Mouse (Mus musculus) stomach, postnatal 0 days (tissue): ENCODE measurements around the gene Hacd2. TPM values are rescaled to one million over a fixed set of nuclear protein-coding genes. Genes with fewer than 3 reads are reported as not detected.

Experiments used
- ATAC-seq: fragments of 200-750 bp; cut with Nextera tagmentation; 2 replicates; pipeline ENCODE4 v1.8.0; 2017; ENCODE audit not compliant: low FRiP score, low TSS enrichment
- DNase-seq: peaks from one replicate; pipeline ENCODE4 v3.0.0-alpha.2; 2016; ENCODE audit warnings: low spot score
- H3K27ac ChIP-seq: fragments of 300-500 bp; sonication (generic); replicated peaks from 2 replicates; pipeline ENCODE4 v1.5.1; 2014; ENCODE audit warnings: mild to moderate bottlenecking, control low read depth
- H3K27me3 ChIP-seq: fragments of 300-500 bp; sonication (generic); 2 replicates; pipeline ENCODE4 v1.6.1; 2014; ENCODE audit warnings: low read length; ENCODE audit not compliant: control insufficient read depth, insufficient read depth
- H3K36me3 ChIP-seq: fragments of 300-500 bp; sonication (generic); 2 replicates; pipeline ENCODE4 v1.6.1; 2014; ENCODE audit warnings: low read length, mixed read lengths; ENCODE audit not compliant: control insufficient read depth, insufficient read depth
- H3K4me1 ChIP-seq: fragments of 300-500 bp; sonication (generic); replicated peaks from 2 replicates; pipeline ENCODE4 v1.6.1; 2014; ENCODE audit warnings: antibody characterized with exemption; ENCODE audit not compliant: control insufficient read depth, insufficient read depth
- H3K4me2 ChIP-seq: fragments of 300-500 bp; sonication (generic); replicated peaks from 2 replicates; pipeline ENCODE4 v1.6.1; 2014; ENCODE audit warnings: low read depth, mild to moderate bottlenecking, control low read depth, moderate library complexity
- H3K4me3 ChIP-seq: fragments of 300-500 bp; sonication (generic); 2 replicates; pipeline ENCODE4 v1.5.1; 2014; ENCODE audit warnings: low read depth, low read length, control low read depth
- H3K9ac ChIP-seq: fragments of 300-500 bp; sonication (generic); 2 replicates; pipeline ENCODE4 v1.6.1; 2014; ENCODE audit warnings: mild to moderate bottlenecking, low read length, control low read depth, mixed read lengths
- H3K9me3 ChIP-seq: fragments of 300-500 bp; sonication (generic); 2 replicates; pipeline ENCODE4 v1.6.1; 2016; ENCODE audit warnings: low read length; ENCODE audit not compliant: control insufficient read depth
- CTCF ChIP-seq: IDR thresholded peaks from 2 replicates; pipeline ENCODE4 v1.5.1; 2016; ENCODE audit warnings: antibody characterized with exemption, low read depth, mild to moderate bottlenecking, moderate library complexity
- EP300 ChIP-seq: optimal IDR thresholded peaks from 2 replicates; pipeline ENCODE3; 2016; ENCODE audit warnings: antibody characterized with exemption
- WGBS: fragments of 180-500 bp; shearing (Covaris S2); extraction: QIAGEN DNeasy Blood & Tissue Kit; methylation state at CpG from one replicate; pipeline ENCODE4 v1.1.7; 2014; 5-methylcytosine and 5-hydroxymethylcytosine counted together
- polyA plus RNA-seq: library from polyadenylated mRNA; unstranded; fragments of >200 nt; fragmentation: Nextera tagmentation; extraction: Ambion mirVana; gene quantifications from 2 replicates; pipeline ENCODE4 v1.2.1, GENCODE M21; 2015

Gene Hacd2
- polyA plus RNA-seq, 1 experiment from 2014 or later = 99.6 TPM

- DNase-seq = no peak
- no peak for TF ChIP-seq EP300
- no peak for TF ChIP-seq CTCF
- 81% methylated on average over 5 of the region's 5 CpGs for WGBS
- Histone ChIP-seq H3K4me1 (0 out of 2 replicates have a peak, but pooled peaks cover 2% of the 10 kb centered on the region), H3K9me3 (no peaks in the 10 kb centered on the region), H3K27ac (no peak overlapping the region), H3K9ac (no peak overlapping the region), H3K4me3 (no peak overlapping the region), H3K4me2 (no peak overlapping the region), H3K27me3 (no peaks in the 10 kb centered on the region), H3K36me3 (no peaks in the 10 kb centered on the region)
- ATAC-seq = no peak
These were observed 91.3 kb downstream of the Hacd2 start for GRCm38 (mm10) chr16:35113496-35113895.

- H3K27ac ChIP-seq = no peak overlapping the region
- H3K36me3 ChIP-seq = no peaks in the 10 kb centered on the region
- H3K4me1 ChIP-seq = no peaks in the 10 kb centered on the region
- TF ChIP-seq EP300 = no peak
- no peak for TF ChIP-seq CTCF
- 64% methylated on average over 7 of the region's 7 CpGs for WGBS
- ATAC-seq = peak; percentile 64; the same call in 1 of the 2 replicates
- no peak overlapping the region for H3K9ac ChIP-seq
- DNase-seq = peak; percentile 50
- no peak overlapping the region for H3K4me2 ChIP-seq
- no peaks in the 10 kb centered on the region for H3K9me3 ChIP-seq
- H3K4me3 ChIP-seq = no peak overlapping the region
- H3K27me3 ChIP-seq = no peaks in the 10 kb centered on the region
These were observed 94.2 kb downstream of the Hacd2 start for GRCm38 (mm10) chr16:35116328-35116956.

GRCm38 (mm10) chr16:35117436-35117835 lies 95.2 kb downstream of the Hacd2 start:
- no peak overlapping the region for H3K4me2 ChIP-seq
- H3K4me1 ChIP-seq = no peaks in the 10 kb centered on the region
- WGBS = 54% methylated on average over 7 of the region's 7 CpGs
- H3K27ac ChIP-seq = no peak overlapping the region
- H3K9ac ChIP-seq = no peak overlapping the region
- no peak for TF ChIP-seq CTCF
- TF ChIP-seq EP300 = no peak
- H3K9me3 ChIP-seq = no peaks in the 10 kb centered on the region
- no peak for ATAC-seq
- H3K36me3 ChIP-seq = no peaks in the 10 kb centered on the region
- H3K27me3 ChIP-seq = no peaks in the 10 kb centered on the region
- no peak for DNase-seq
- H3K4me3 ChIP-seq = no peak overlapping the region

GRCm38 (mm10) chr16:35120603-35121002 lies 98.4 kb downstream of the Hacd2 start:
- H3K27me3 ChIP-seq = no peaks in the 10 kb centered on the region
- ATAC-seq (no peak), DNase-seq (no peak)
- H3K4me1 ChIP-seq = no peaks in the 10 kb centered on the region
- H3K27ac ChIP-seq = no peak overlapping the region
- no peaks in the 10 kb centered on the region for H3K36me3 ChIP-seq
- no peak overlapping the region for H3K4me2 ChIP-seq
- H3K9ac ChIP-seq = no peak overlapping the region
- no peak overlapping the region for H3K4me3 ChIP-seq
- no peaks in the 10 kb centered on the region for H3K9me3 ChIP-seq
- TF ChIP-seq CTCF (no peak), EP300 (no peak)
- WGBS = 55% methylated on average over 4 of the region's 4 CpGs

GRCm38 (mm10) chr16:35127270-35127669 lies 105.0 kb downstream of the Hacd2 start:
- Histone ChIP-seq H3K4me2 (no peak overlapping the region), H3K4me1 (no peaks in the 10 kb centered on the region), H3K27me3 (no peaks in the 10 kb centered on the region), H3K27ac (no peak overlapping the region), H3K36me3 (no peaks in the 10 kb centered on the region), H3K9ac (no peak overlapping the region), H3K4me3 (no peak overlapping the region), H3K9me3 (no peaks in the 10 kb centered on the region)
- no peak for TF ChIP-seq EP300
- no peak for TF ChIP-seq CTCF
- no peak for DNase-seq
- ATAC-seq = no peak
- WGBS = 88% methylated on average over 5 of the region's 5 CpGs

- H3K36me3 ChIP-seq = no peaks in the 10 kb centered on the region
- no peak for TF ChIP-seq CTCF
- no peak for TF ChIP-seq EP300
- 51% methylated on average over 3 of the region's 3 CpGs for WGBS
- no peak overlapping the region for H3K4me3 ChIP-seq
- H3K27ac ChIP-seq = no peak overlapping the region
- no peak overlapping the region for H3K4me2 ChIP-seq
- H3K9me3 ChIP-seq = no peaks in the 10 kb centered on the region
- no peaks in the 10 kb centered on the region for H3K27me3 ChIP-seq
- DNase-seq = no peak
- H3K4me1 ChIP-seq = no peaks in the 10 kb centered on the region
- H3K9ac ChIP-seq = no peak overlapping the region
- no peak for ATAC-seq
These were observed 107.9 kb downstream of the Hacd2 start for GRCm38 (mm10) chr16:35130172-35130571.
